Mouse (Mus musculus): ENCODE measurements at regions not wholly inside any gene's neighbourhood (a gene's known extent, or its start where the extent isn't known, plus 50 kb on each side); places are given as distances from the start of the nearest gene placed in this dataset.

DNA sequence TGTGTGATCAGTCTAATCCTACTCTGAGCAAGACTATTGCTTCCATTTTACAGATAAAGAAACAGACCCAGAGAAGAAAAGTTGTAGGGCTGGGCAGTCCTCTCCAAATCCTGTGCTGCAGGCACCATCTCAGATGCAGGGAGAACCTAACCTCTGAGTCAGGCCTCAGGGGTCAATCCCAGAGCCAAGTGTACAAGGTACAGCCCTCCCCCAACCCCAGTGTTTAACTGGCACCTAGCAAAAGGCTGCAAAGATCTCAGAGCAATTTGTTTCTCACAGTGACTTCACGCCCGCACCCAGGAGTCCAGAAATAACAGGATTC is 464.8 kb downstream of the Ajap1 start:
- no peak for DNase-seq (ENCODE audit: low spot score)
- no peak for ATAC-seq (ENCODE audit: insufficient read depth, low FRiP score, low TSS enrichment)
- Histone ChIP-seq H3K27ac (ENCODE audit: low read depth, low read length) (no peak overlapping the region), H3K4me2 (ENCODE audit: low read depth) (no peak overlapping the region), H3K9me3 (ENCODE audit: control insufficient read depth, low read length) (no peaks in the 10 kb centered on the region), H3K36me3 (ENCODE audit: control insufficient read depth, insufficient read depth, low read length) (no peaks in the 10 kb centered on the region), H3K4me3 (ENCODE audit: low read depth, low read length) (no peak overlapping the region), H3K27me3 (ENCODE audit: control insufficient read depth, insufficient read depth, low read length) (no peaks in the 10 kb centered on the region), H3K4me1 (ENCODE audit: control insufficient read depth, insufficient read depth, low read length) (peaks cover 8% of the 10 kb centered on the region; the same call in 1 of the 2 replicates), H3K9ac (ENCODE audit: low read length) (no peak overlapping the region; the same call in 1 of the 2 replicates)
- 57% methylated on average over 2 of the region's 2 CpGs for WGBS

GRCm38 (mm10) chr4:153003338-153003737 is 479.3 kb downstream of the Ajap1 start:
- 86% methylated on average over 3 of the region's 3 CpGs for WGBS
- no peak overlapping the region for H3K27ac ChIP-seq (ENCODE audit: low read depth, low read length)
- H3K27me3 ChIP-seq (ENCODE audit: control insufficient read depth, insufficient read depth, low read length), result no peaks in the 10 kb centered on the region

GRCm38 (mm10) chr4:153002516-153002915 is 480.1 kb downstream of the Ajap1 start:
- Histone ChIP-seq H3K4me2 (ENCODE audit: low read depth) (no peak overlapping the region), H3K4me3 (ENCODE audit: low read depth, low read length) (no peak overlapping the region), H3K36me3 (ENCODE audit: control insufficient read depth, insufficient read depth, low read length) (no peaks in the 10 kb centered on the region), H3K27me3 (ENCODE audit: control insufficient read depth, insufficient read depth, low read length) (no peaks in the 10 kb centered on the region), H3K9me3 (ENCODE audit: control insufficient read depth, low read length) (no peaks in the 10 kb centered on the region), H3K4me1 (ENCODE audit: control insufficient read depth, insufficient read depth, low read length) (no peaks in the 10 kb centered on the region), H3K27ac (ENCODE audit: low read depth, low read length) (no peak overlapping the region), H3K9ac (ENCODE audit: low read length) (no peak overlapping the region)
- no peak for ATAC-seq (ENCODE audit: insufficient read depth, low FRiP score, low TSS enrichment)
- 79% methylated on average over 4 of the region's 4 CpGs for WGBS
- DNase-seq (ENCODE audit: low spot score), result no peak

More at GRCm38 (mm10) chr4:153003338-153003737, 479.3 kb downstream of the Ajap1 start:
- no peak overlapping the region for H3K4me3 ChIP-seq (ENCODE audit: low read depth, low read length)
- no peak overlapping the region for H3K4me2 ChIP-seq (ENCODE audit: low read depth)
- H3K9me3 ChIP-seq (ENCODE audit: control insufficient read depth, low read length), result no peaks in the 10 kb centered on the region
- no peaks in the 10 kb centered on the region for H3K4me1 ChIP-seq (ENCODE audit: control insufficient read depth, insufficient read depth, low read length)
- no peak for ATAC-seq (ENCODE audit: insufficient read depth, low FRiP score, low TSS enrichment)
- no peak overlapping the region for H3K9ac ChIP-seq (ENCODE audit: low read length)
- DNase-seq (ENCODE audit: low spot score), result no peak
- no peaks in the 10 kb centered on the region for H3K36me3 ChIP-seq (ENCODE audit: control insufficient read depth, insufficient read depth, low read length)

GRCm38 (mm10) chr4:153001761-153002160 is 480.9 kb downstream of the Ajap1 start:
- WGBS, result 84% methylated on average over 6 of the region's 6 CpGs

DNA sequence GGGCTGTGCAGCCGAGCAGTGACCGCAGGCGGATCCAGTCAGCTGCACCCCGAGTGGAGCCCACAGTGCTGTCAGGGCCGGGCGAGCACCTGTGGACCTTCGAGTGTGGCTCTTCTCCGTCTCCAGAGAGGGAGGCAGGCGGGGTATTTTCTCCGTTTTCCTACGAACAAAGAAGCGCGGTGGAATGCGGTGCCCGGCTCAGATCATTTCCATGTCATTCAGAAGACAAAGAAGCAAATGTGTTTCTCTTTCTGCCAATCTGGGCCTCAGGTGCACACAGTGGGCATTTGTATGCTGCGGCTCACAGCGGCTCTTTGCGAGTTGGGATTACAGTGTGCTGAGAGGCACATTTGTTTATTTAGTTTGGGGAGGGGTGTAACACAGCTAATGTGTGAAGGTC is 483.1 kb downstream of the Ajap1 start:
- no peak for DNase-seq (ENCODE audit: low spot score)
- Histone ChIP-seq H3K4me3 (ENCODE audit: low read depth, low read length) (no peak overlapping the region), H3K4me2 (ENCODE audit: low read depth) (no peak overlapping the region), H3K27me3 (ENCODE audit: control insufficient read depth, insufficient read depth, low read length) (no peaks in the 10 kb centered on the region), H3K9ac (ENCODE audit: low read length) (no peak overlapping the region), H3K27ac (ENCODE audit: low read depth, low read length) (no peak overlapping the region), H3K4me1 (ENCODE audit: control insufficient read depth, insufficient read depth, low read length) (no peaks in the 10 kb centered on the region), H3K36me3 (ENCODE audit: control insufficient read depth, insufficient read depth, low read length) (no peaks in the 10 kb centered on the region), H3K9me3 (ENCODE audit: control insufficient read depth, low read length) (no peaks in the 10 kb centered on the region)
- WGBS, result 61% methylated on average over 18 of the region's 18 CpGs
- no peak for ATAC-seq (ENCODE audit: insufficient read depth, low FRiP score, low TSS enrichment)

More at GRCm38 (mm10) chr4:153001761-153002160, 480.9 kb downstream of the Ajap1 start:
- H3K9me3 ChIP-seq (ENCODE audit: control insufficient read depth, low read length), result no peaks in the 10 kb centered on the region
- H3K4me1 ChIP-seq (ENCODE audit: control insufficient read depth, insufficient read depth, low read length), result no peaks in the 10 kb centered on the region
- ATAC-seq (ENCODE audit: insufficient read depth, low FRiP score, low TSS enrichment), result no peak
- no peak overlapping the region for H3K27ac ChIP-seq (ENCODE audit: low read depth, low read length)
- no peaks in the 10 kb centered on the region for H3K36me3 ChIP-seq (ENCODE audit: control insufficient read depth, insufficient read depth, low read length)
- no peak overlapping the region for H3K4me3 ChIP-seq (ENCODE audit: low read depth, low read length)
- no peak for DNase-seq (ENCODE audit: low spot score)
- no peak overlapping the region for H3K9ac ChIP-seq (ENCODE audit: low read length)
- no peaks in the 10 kb centered on the region for H3K27me3 ChIP-seq (ENCODE audit: control insufficient read depth, insufficient read depth, low read length)
- no peak overlapping the region for H3K4me2 ChIP-seq (ENCODE audit: low read depth)

DNA sequence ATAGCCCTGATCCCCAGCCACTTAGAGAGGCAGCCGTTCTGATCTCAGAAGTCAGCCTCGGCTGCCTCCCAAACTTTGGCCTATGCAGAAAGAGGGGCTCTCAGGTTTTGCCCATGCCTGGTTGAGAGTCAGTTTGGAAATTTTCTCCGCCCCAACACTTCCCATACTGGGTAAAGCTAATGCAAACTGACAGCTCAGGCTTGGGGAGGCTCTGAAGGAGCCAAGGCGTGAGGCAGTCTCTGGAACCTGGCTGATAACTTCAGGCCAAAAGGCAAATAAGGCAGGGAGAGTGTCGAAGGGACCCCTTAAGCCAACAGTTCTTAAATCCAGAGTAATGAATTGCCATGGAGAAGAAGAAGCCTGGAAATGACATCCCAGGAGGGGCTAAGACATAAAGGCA is 485.4 kb downstream of the Ajap1 start:
- ATAC-seq (ENCODE audit: insufficient read depth, low FRiP score, low TSS enrichment) (no peak), DNase-seq (ENCODE audit: low spot score) (no peak)
- Histone ChIP-seq H3K4me1 (ENCODE audit: control insufficient read depth, insufficient read depth, low read length) (no peaks in the 10 kb centered on the region), H3K9ac (ENCODE audit: low read length) (no peak overlapping the region), H3K27me3 (ENCODE audit: control insufficient read depth, insufficient read depth, low read length) (no peaks in the 10 kb centered on the region), H3K4me2 (ENCODE audit: low read depth) (no peak overlapping the region), H3K9me3 (ENCODE audit: control insufficient read depth, low read length) (no peaks in the 10 kb centered on the region), H3K4me3 (ENCODE audit: low read depth, low read length) (no peak overlapping the region), H3K36me3 (ENCODE audit: control insufficient read depth, insufficient read depth, low read length) (no peaks in the 10 kb centered on the region), H3K27ac (ENCODE audit: low read depth, low read length) (no peak overlapping the region)
- WGBS, result 75% methylated on average over 5 of the region's 5 CpGs

GRCm38 (mm10) chr4:152996641-152997040 is 486.0 kb downstream of the Ajap1 start:
- no peak for DNase-seq (ENCODE audit: low spot score)
- no peak for ATAC-seq (ENCODE audit: insufficient read depth, low FRiP score, low TSS enrichment)
- H3K27me3 ChIP-seq (ENCODE audit: control insufficient read depth, insufficient read depth, low read length), result no peaks in the 10 kb centered on the region
- no peak overlapping the region for H3K4me3 ChIP-seq (ENCODE audit: low read depth, low read length)
- H3K9me3 ChIP-seq (ENCODE audit: control insufficient read depth, low read length), result no peaks in the 10 kb centered on the region
- no peak overlapping the region for H3K4me2 ChIP-seq (ENCODE audit: low read depth)
- no peaks in the 10 kb centered on the region for H3K4me1 ChIP-seq (ENCODE audit: control insufficient read depth, insufficient read depth, low read length)
- H3K9ac ChIP-seq (ENCODE audit: low read length), result no peak overlapping the region
- 81% methylated on average over 2 of the region's 2 CpGs for WGBS
- H3K27ac ChIP-seq (ENCODE audit: low read depth, low read length), result no peak overlapping the region
- no peaks in the 10 kb centered on the region for H3K36me3 ChIP-seq (ENCODE audit: control insufficient read depth, insufficient read depth, low read length)

GRCm38 (mm10) chr4:152995052-152995595 is 487.5 kb downstream of the Ajap1 start:
- Histone ChIP-seq H3K4me3 (ENCODE audit: low read depth, low read length) (no peak overlapping the region), H3K27ac (ENCODE audit: low read depth, low read length) (no peak overlapping the region), H3K27me3 (ENCODE audit: control insufficient read depth, insufficient read depth, low read length) (no peaks in the 10 kb centered on the region), H3K4me2 (ENCODE audit: low read depth) (no peak overlapping the region), H3K4me1 (ENCODE audit: control insufficient read depth, insufficient read depth, low read length) (no peaks in the 10 kb centered on the region), H3K9me3 (ENCODE audit: control insufficient read depth, low read length) (no peaks in the 10 kb centered on the region), H3K36me3 (ENCODE audit: control insufficient read depth, insufficient read depth, low read length) (no peaks in the 10 kb centered on the region), H3K9ac (ENCODE audit: low read length) (no peak overlapping the region)
- ATAC-seq (ENCODE audit: insufficient read depth, low FRiP score, low TSS enrichment) (no peak), DNase-seq (ENCODE audit: low spot score) (no peak)
- 74% methylated on average over 5 of the region's 5 CpGs for WGBS

DNA sequence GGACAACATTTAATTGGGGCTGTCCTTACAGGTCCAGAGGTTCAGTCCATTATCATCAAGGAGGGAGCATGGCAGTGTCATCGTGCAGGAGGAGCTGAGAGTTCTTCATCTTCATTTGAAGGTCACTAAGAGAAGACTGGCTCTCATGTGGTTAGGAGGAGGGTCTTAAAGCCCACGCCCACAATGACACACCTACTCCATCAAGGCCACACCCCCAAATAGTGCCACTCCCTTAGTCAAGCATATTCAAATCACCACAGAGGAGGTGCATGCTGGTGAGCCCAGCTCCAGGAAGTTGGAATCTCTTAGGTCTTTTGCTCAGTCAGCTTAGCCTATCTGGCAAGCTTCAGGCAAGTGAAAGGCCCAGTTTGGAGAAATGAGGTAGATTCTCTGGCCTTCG is 488.4 kb downstream of the Ajap1 start:
- no peak overlapping the region for H3K9ac ChIP-seq (ENCODE audit: low read length)
- no peak overlapping the region for H3K4me2 ChIP-seq (ENCODE audit: low read depth)
- no peak overlapping the region for H3K4me3 ChIP-seq (ENCODE audit: low read depth, low read length)
- WGBS, result 58% methylated on average over 3 of the region's 3 CpGs
- H3K4me1 ChIP-seq (ENCODE audit: control insufficient read depth, insufficient read depth, low read length), result no peaks in the 10 kb centered on the region
- no peak overlapping the region for H3K27ac ChIP-seq (ENCODE audit: low read depth, low read length)
- H3K9me3 ChIP-seq (ENCODE audit: control insufficient read depth, low read length), result no peaks in the 10 kb centered on the region
- no peaks in the 10 kb centered on the region for H3K27me3 ChIP-seq (ENCODE audit: control insufficient read depth, insufficient read depth, low read length)
- no peaks in the 10 kb centered on the region for H3K36me3 ChIP-seq (ENCODE audit: control insufficient read depth, insufficient read depth, low read length)
- no peak for DNase-seq (ENCODE audit: low spot score)
- no peak for ATAC-seq (ENCODE audit: insufficient read depth, low FRiP score, low TSS enrichment)
